ENCODE assay signal across 8 mouse cellular contexts in genomic region chr7:130547635-130548175, GRCm38 (mm10). TPM values are rescaled to one million over a fixed set of nuclear protein-coding genes. Genes with fewer than 3 reads are reported as not detected.
A peak's percentile ranks its signal among the peaks of the same experiment; 100 is the strongest.
DNase-seq lines count a peak whose midpoint lies in the region; ATAC-seq and TF ChIP-seq lines count a peak whose summit lies in the region.

No protein-coding gene starts in this region.

- peak overlapping the region; percentile 85 for H3K4me3 ChIP-seq in left cerebral cortex, adult 2 months
- H3K4me3 ChIP-seq in forebrain, embryonic 12.5 days (replicated peaks), result no peak overlapping the region
- H3K4me3 ChIP-seq in limb, embryonic 14.5 days (replicated peaks; ENCODE audit: low read length), result 0 out of 2 replicates have a peak overlapping the region, but pooled peaks have one; percentile 88
- H3K4me3 ChIP-seq in neural tube, embryonic 14.5 days (ENCODE audit: low read depth, low read length), result peak overlapping the region; percentile 92; the same call in 1 of the 2 replicates

- ATAC-seq in forebrain, embryonic 12.5 days (ENCODE audit: low FRiP score), result no peak
- ATAC-seq in limb, embryonic 14.5 days (ENCODE audit: low FRiP score, low read depth), result no peak
- ATAC-seq in neural tube, embryonic 14.5 days (ENCODE audit: low read depth), result no peak

- TF ChIP-seq POLR2A in limb, embryonic 14.5 days (IDR thresholded peaks at IDR 0.05; ENCODE audit: borderline replicate concordance, extremely low read depth, insufficient read depth, insufficient read length), result no peak

- no peak overlapping the region for H3K9ac ChIP-seq in forebrain, embryonic 12.5 days
- peak overlapping the region; percentile 97; the same call in 1 of the 2 replicates for H3K9ac ChIP-seq in limb, embryonic 14.5 days (ENCODE audit: low read depth, low read length, severe bottlenecking)
- H3K9ac ChIP-seq in neural tube, embryonic 14.5 days (replicated peaks; ENCODE audit: low read depth, low read length), result no peak overlapping the region

- 87% methylated on average over 12 of the region's 12 CpGs for WGBS in forebrain, embryonic 12.5 days
- 79% methylated on average over 12 of the region's 12 CpGs for WGBS in limb, embryonic 14.5 days
- 86% methylated on average over 12 of the region's 12 CpGs for WGBS in neural tube, embryonic 14.5 days

- peak overlapping the region; percentile 83 for H3K4me2 ChIP-seq in forebrain, embryonic 12.5 days
- H3K4me2 ChIP-seq in limb, embryonic 14.5 days (replicated peaks; ENCODE audit: low read depth, low read length, severe bottlenecking), result no peak overlapping the region
- H3K4me2 ChIP-seq in neural tube, embryonic 14.5 days (ENCODE audit: low read depth, low read length), result no peak overlapping the region; the same call in 1 of the 2 replicates

- H3K9me3 ChIP-seq in forebrain, embryonic 12.5 days, result no peaks in the 10 kb centered on the region
- no peaks in the 10 kb centered on the region; the same call in 1 of the 2 replicates for H3K9me3 ChIP-seq in limb, embryonic 14.5 days (ENCODE audit: control insufficient read depth, low read length)
- H3K9me3 ChIP-seq in neural tube, embryonic 14.5 days (ENCODE audit: control insufficient read depth, low read length), result no peaks in the 10 kb centered on the region

- no peak for DNase-seq in left cerebral cortex, adult 2 months (ENCODE audit: extremely low spot score in 1 of 2, low spot score in 2 of 2)
- no peak for DNase-seq in left cerebral cortex, postnatal 10 days (ENCODE audit: extremely low spot score in 1 of 2, low spot score in 2 of 2)
- DNase-seq in limb, embryonic 14.5 days (ENCODE audit: low spot score), result no peak
- no peak for DNase-seq in adipocyte (ENCODE audit: low spot score)
- no peak for DNase-seq in lung, postnatal 10 days
- DNase-seq in left cerebral cortex, adult 18-20 months (ENCODE audit: low spot score in 2 of 2), result no peak

- TF ChIP-seq CTCF in left cerebral cortex, adult 2 months (IDR thresholded peaks at IDR 0.05), result no peak

- no peak overlapping the region for H3K27ac ChIP-seq in left cerebral cortex, adult 2 months
- H3K27ac ChIP-seq in forebrain, embryonic 12.5 days, result no peak overlapping the region
- H3K27ac ChIP-seq in limb, embryonic 14.5 days (replicated peaks; ENCODE audit: low read depth, low read length), result no peak overlapping the region
- no peak overlapping the region for H3K27ac ChIP-seq in neural tube, embryonic 14.5 days (ENCODE audit: low read depth, low read length)

- H3K27me3 ChIP-seq in forebrain, embryonic 12.5 days, result peaks cover 2% of the 10 kb centered on the region; the same call in 1 of the 2 replicates
- no peaks in the 10 kb centered on the region for H3K27me3 ChIP-seq in limb, embryonic 14.5 days (ENCODE audit: control insufficient read depth, insufficient read depth, low read length)
- H3K27me3 ChIP-seq in neural tube, embryonic 14.5 days (ENCODE audit: control insufficient read depth, insufficient read depth, low read length), result no peaks in the 10 kb centered on the region

- peaks cover 21% of the 10 kb centered on the region for H3K36me3 ChIP-seq in forebrain, embryonic 12.5 days (replicated peaks)
- peaks cover 19% of the 10 kb centered on the region for H3K36me3 ChIP-seq in limb, embryonic 14.5 days (ENCODE audit: control insufficient read depth, insufficient read depth, low read length)
- no peaks in the 10 kb centered on the region for H3K36me3 ChIP-seq in neural tube, embryonic 14.5 days (ENCODE audit: control insufficient read depth, insufficient read depth, low read length)

- intact Hi-C loops in left cerebral cortex, adult 2 months (cut with DNase I), result loop anchor here (2.0 to 5.0 kb wide), 6 partner anchors 29 to 215 kb away; no protein-coding TSS in a partner anchor
- intact Hi-C loops in left cerebral cortex, postnatal 10 days (cut with DNase I), result no loop called here

- peaks cover 22% of the 10 kb centered on the region for H3K4me1 ChIP-seq in forebrain, embryonic 12.5 days
- H3K4me1 ChIP-seq in limb, embryonic 14.5 days (ENCODE audit: control insufficient read depth, insufficient read depth, low read length), result peaks cover 9% of the 10 kb centered on the region
- peaks cover 11% of the 10 kb centered on the region for H3K4me1 ChIP-seq in neural tube, embryonic 14.5 days (ENCODE audit: control insufficient read depth, insufficient read depth, low read length)

RNA-seq across cellular contexts. Expression of gene Nsmce4a, which starts 25.2 kb away (rescaled TPM):
- total RNA-seq in left cerebral cortex, adult 2 months (2021), result 10 to 100 TPM; 33.6 to 40.3 TPM
- 10 to 100 TPM; 29.1 to 30.4 TPM for total RNA-seq in left cerebral cortex, postnatal 10 days (2021)
- polyA plus RNA-seq in forebrain, embryonic 12.5 days (2016; fragmentation: Nextera tagmentation; extraction: Ambion mirVana), result 172 and 182 TPM in 2 replicates
- polyA plus RNA-seq in limb, embryonic 14.5 days (2012; rRNA removed), result 73.1 and 88.8 TPM in 2 replicates
- polyA plus RNA-seq in limb, embryonic 14.5 days (2014; fragmentation: Nextera tagmentation; extraction: Ambion mirVana), result 163 and 164 TPM in 2 replicates
- polyA plus RNA-seq in neural tube, embryonic 14.5 days (2014; fragmentation: Nextera tagmentation; extraction: Ambion mirVana), result 89.6 and 97.3 TPM in 2 replicates
- 10 to 100 TPM; 40.3 to 44.7 TPM for total RNA-seq in left cerebral cortex, adult 18-20 months (2021)

RNA-seq across cellular contexts. Expression of gene Ate1, which starts 27.5 kb away (rescaled TPM):
- 10 to 100 TPM; 63.8 to 64.7 TPM for total RNA-seq in left cerebral cortex, adult 2 months (2021)
- total RNA-seq in left cerebral cortex, postnatal 10 days (2021), result 10 to 100 TPM; 56.0 to 56.9 TPM
- 66.9 and 67.2 TPM in 2 replicates for polyA plus RNA-seq in forebrain, embryonic 12.5 days (2016; fragmentation: Nextera tagmentation; extraction: Ambion mirVana)
- polyA plus RNA-seq in limb, embryonic 14.5 days (2012; rRNA removed), result 12.8 and 12.9 TPM in 2 replicates
- polyA plus RNA-seq in limb, embryonic 14.5 days (2014; fragmentation: Nextera tagmentation; extraction: Ambion mirVana), result 47.8 and 50.3 TPM in 2 replicates
- 97.4 and 121 TPM in 2 replicates for polyA plus RNA-seq in neural tube, embryonic 14.5 days (2014; fragmentation: Nextera tagmentation; extraction: Ambion mirVana)
- 10 to 100 TPM; 71.1 to 71.3 TPM for total RNA-seq in left cerebral cortex, adult 18-20 months (2021)

RNA-seq across cellular contexts. Expression of gene Tacc2, which starts 29.5 kb away (rescaled TPM):
- 10 to 100 TPM; 65.9 to 67.6 TPM for total RNA-seq in left cerebral cortex, adult 2 months (2021)
- total RNA-seq in left cerebral cortex, postnatal 10 days (2021), result 10 to 100 TPM; 79.4 to 81.9 TPM
- 54.8 and 57.3 TPM in 2 replicates for polyA plus RNA-seq in forebrain, embryonic 12.5 days (2016; fragmentation: Nextera tagmentation; extraction: Ambion mirVana)
- polyA plus RNA-seq in limb, embryonic 14.5 days (2012; rRNA removed), result 47.3 and 49.1 TPM in 2 replicates
- 38.2 and 39.8 TPM in 2 replicates for polyA plus RNA-seq in limb, embryonic 14.5 days (2014; fragmentation: Nextera tagmentation; extraction: Ambion mirVana)
- 63.4 and 74.7 TPM in 2 replicates for polyA plus RNA-seq in neural tube, embryonic 14.5 days (2014; fragmentation: Nextera tagmentation; extraction: Ambion mirVana)
- 10 to 100 TPM; 61.9 to 68.9 TPM for total RNA-seq in left cerebral cortex, adult 18-20 months (2021)
